Mouse (Mus musculus) hindbrain, embryonic 14.5 days (tissue): ENCODE data around the gene Rft1. TPM values are rescaled to one million over a fixed set of nuclear protein-coding genes. Genes with fewer than 3 reads are reported as not detected.

Experiments
- ATAC-seq: fragments of 200-750 bp; cut with Nextera tagmentation; 2 replicates; pipeline ENCODE4 v1.8.0; 2017; ENCODE audit warnings: moderate number of reproducible peaks, mild to moderate bottlenecking, moderate TSS enrichment, moderate library complexity; ENCODE audit not compliant: low FRiP score
- DNase-seq: peaks from one replicate; pipeline ENCODE4 v3.0.0-alpha.2; 2015; ENCODE audit warnings: low spot score
- H3K27ac ChIP-seq: fragments of 300-500 bp; sonication (generic); 2 replicates; pipeline ENCODE4 v1.5.1; 2014; ENCODE audit warnings: mild to moderate bottlenecking, moderate library complexity
- H3K27me3 ChIP-seq: fragments of 300-500 bp; sonication (generic); 2 replicates; pipeline ENCODE4 v1.6.1; 2014; ENCODE audit warnings: mild to moderate bottlenecking, low read length, mixed read lengths; ENCODE audit not compliant: control insufficient read depth, insufficient read depth
- H3K36me3 ChIP-seq: fragments of 300-500 bp; sonication (generic); replicated peaks from 2 replicates; pipeline ENCODE4 v1.6.1; 2014; ENCODE audit not compliant: control insufficient read depth, insufficient read depth
- H3K4me1 ChIP-seq: fragments of 300-500 bp; sonication (generic); replicated peaks from 2 replicates; pipeline ENCODE4 v1.6.1; 2014; ENCODE audit warnings: antibody characterized with exemption, low read length, mixed read lengths; ENCODE audit not compliant: control insufficient read depth, insufficient read depth
- H3K4me2 ChIP-seq: fragments of 300-500 bp; sonication (generic); replicated peaks from 2 replicates; pipeline ENCODE4 v1.6.1; 2014; ENCODE audit warnings: mild to moderate bottlenecking, moderate library complexity
- H3K4me3 ChIP-seq: fragments of 300-500 bp; sonication (generic); replicated peaks from 2 replicates; pipeline ENCODE4 v1.5.1; 2014; ENCODE audit warnings: mild to moderate bottlenecking, low read length
- H3K9ac ChIP-seq: fragments of 300-500 bp; sonication (generic); 2 replicates; pipeline ENCODE4 v1.6.1; 2014
- H3K9me3 ChIP-seq: fragments of 300-500 bp; sonication (generic); 2 replicates; pipeline ENCODE4 v1.6.1; 2016; ENCODE audit warnings: low read length; ENCODE audit not compliant: control insufficient read depth
- WGBS: fragments of 180-500 bp; shearing (Covaris S2); extraction: QIAGEN DNeasy Blood & Tissue Kit; methylation state at CpG from one replicate; pipeline ENCODE4 v1.1.7; 2014; 5-methylcytosine and 5-hydroxymethylcytosine counted together
- polyA plus RNA-seq: library from polyadenylated mRNA; unstranded; fragments of >200 nt; fragmentation: Nextera tagmentation; extraction: Ambion mirVana; gene quantifications from 2 replicates; pipeline ENCODE4 v1.2.1, GENCODE M21; 2014

Gene Rft1
- polyA plus RNA-seq, 1 experiment from 2014 or later: 9.0 TPM

DNA sequence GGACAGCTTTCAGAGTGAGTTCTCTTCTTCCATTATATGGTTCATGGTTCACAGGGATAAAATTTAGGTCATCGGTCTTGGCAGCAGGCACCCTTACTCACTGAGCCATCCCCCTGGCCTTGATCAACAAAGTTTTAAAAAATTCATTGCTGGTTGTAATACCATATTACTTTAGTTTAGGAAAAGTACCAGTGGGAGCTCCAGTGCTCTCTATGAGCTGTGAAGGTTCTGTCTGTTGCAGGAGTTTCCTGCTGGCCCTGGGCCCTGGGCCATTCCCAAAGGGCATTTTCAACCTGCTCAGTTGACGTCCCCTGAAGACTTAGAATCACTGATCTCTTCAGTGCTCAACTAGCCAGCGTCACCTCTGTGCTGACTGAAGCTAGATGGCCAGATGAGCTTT is 28.0 kb downstream of the Rft1 start:
- H3K36me3 ChIP-seq: peaks cover 61% of the 10 kb centered on the region
- 90% methylated on average over 3 of the region's 3 CpGs for WGBS

DNA sequence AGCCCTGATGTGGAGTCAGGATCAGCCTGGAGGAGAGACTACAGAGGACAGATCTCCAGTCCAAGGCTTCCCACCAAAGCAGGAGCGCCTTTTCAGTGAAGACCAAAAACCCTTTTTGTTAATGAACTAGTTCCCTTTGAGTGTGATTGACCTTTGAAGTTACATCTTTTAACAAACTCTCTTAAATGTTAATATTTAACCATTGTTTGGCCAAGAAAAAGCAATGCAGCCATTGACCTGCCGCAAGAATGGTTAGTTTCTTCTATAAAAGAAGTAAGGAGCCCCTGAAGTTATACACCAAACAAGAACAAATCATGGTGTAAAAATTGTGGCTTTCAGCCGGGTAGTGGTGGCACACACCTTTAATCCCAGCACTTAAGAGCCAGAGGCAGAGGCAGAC is 36.5 kb downstream of the Rft1 start:
- DNase-seq (no peak), ATAC-seq (no peak)
- 0 out of 2 replicates have a peak, but pooled peaks cover 4% of the 10 kb centered on the region for H3K4me1 ChIP-seq
- H3K9ac ChIP-seq: no peak overlapping the region
- H3K9me3 ChIP-seq: no peaks in the 10 kb centered on the region
- no peak overlapping the region for H3K27ac ChIP-seq
- 93% methylated on average over 3 of the region's 3 CpGs for WGBS
- peaks cover 14% of the 10 kb centered on the region for H3K36me3 ChIP-seq
- H3K4me2 ChIP-seq: no peak overlapping the region
- no peaks in the 10 kb centered on the region for H3K27me3 ChIP-seq
- no peak overlapping the region for H3K4me3 ChIP-seq

More for the DNA sequence above, 28.0 kb downstream of the Rft1 start:
- Histone ChIP-seq H3K9me3 (no peaks in the 10 kb centered on the region), H3K4me1 (no peaks in the 10 kb centered on the region), H3K27me3 (no peaks in the 10 kb centered on the region), H3K4me2 (no peak overlapping the region), H3K27ac (no peak overlapping the region), H3K9ac (no peak overlapping the region), H3K4me3 (no peak overlapping the region)
- ATAC-seq (no peak), DNase-seq (no peak)

DNA sequence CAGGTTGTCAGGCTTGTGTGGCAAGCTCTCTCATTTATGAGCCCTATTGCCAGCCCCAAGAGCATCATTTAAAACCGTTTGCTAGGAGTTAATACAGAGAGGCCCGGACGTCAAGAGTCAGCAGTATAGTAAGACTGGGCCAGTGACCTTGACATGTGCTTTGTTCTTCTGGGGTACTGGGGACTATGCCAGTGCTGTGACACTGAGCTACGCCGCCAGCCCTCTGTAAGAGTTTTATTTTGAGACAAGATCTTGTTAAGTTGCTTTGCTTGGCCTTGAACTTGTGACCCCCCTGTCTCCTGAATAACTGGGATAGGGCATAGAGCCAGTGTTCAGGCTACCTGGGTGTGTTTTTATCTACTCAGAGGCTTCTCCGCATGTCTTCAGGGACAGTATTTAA is 38.3 kb downstream of the Rft1 start:
- no peaks in the 10 kb centered on the region for H3K27me3 ChIP-seq
- 0 out of 2 replicates have a peak, but pooled peaks cover 7% of the 10 kb centered on the region for H3K4me1 ChIP-seq
- H3K27ac ChIP-seq: no peak overlapping the region
- ATAC-seq (no peak), DNase-seq (no peak)
- peaks cover 14% of the 10 kb centered on the region for H3K36me3 ChIP-seq
- WGBS: 90% methylated on average over 6 of the region's 6 CpGs
- no peak overlapping the region for H3K9ac ChIP-seq
- H3K9me3 ChIP-seq: no peaks in the 10 kb centered on the region
- no peak overlapping the region for H3K4me3 ChIP-seq
- no peak overlapping the region for H3K4me2 ChIP-seq

DNA sequence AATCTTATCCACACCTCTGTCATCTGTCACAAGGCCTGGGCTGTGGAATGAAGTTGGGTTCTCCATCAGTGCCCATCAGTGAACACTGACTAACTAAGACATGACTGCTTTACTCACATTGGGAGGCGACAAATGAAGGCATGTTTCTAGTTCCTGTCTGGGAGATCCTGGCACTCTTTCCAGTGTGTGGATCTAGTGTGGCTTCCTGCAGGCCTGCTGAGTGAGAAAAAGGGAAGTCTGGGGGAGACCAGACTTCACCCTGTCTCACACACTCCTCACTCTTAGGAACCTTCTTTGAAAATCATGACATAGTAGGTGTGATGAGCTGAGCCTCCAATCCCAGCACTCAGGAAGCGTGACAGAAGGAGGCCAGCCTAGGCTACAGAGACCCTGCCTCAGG is 40.6 kb downstream of the Rft1 start:
- WGBS: 98% methylated on average over 2 of the region's 2 CpGs
- no peaks in the 10 kb centered on the region for H3K27me3 ChIP-seq
- H3K4me1 ChIP-seq: peaks cover 14% of the 10 kb centered on the region; the same call in 1 of the 2 replicates
- H3K9ac ChIP-seq: no peak overlapping the region
- H3K9me3 ChIP-seq: no peaks in the 10 kb centered on the region
- ATAC-seq (no peak), DNase-seq (no peak)
- H3K36me3 ChIP-seq: peaks cover 10% of the 10 kb centered on the region
- H3K4me3 ChIP-seq: no peak overlapping the region
- H3K27ac ChIP-seq: no peak overlapping the region
- no peak overlapping the region for H3K4me2 ChIP-seq

DNA sequence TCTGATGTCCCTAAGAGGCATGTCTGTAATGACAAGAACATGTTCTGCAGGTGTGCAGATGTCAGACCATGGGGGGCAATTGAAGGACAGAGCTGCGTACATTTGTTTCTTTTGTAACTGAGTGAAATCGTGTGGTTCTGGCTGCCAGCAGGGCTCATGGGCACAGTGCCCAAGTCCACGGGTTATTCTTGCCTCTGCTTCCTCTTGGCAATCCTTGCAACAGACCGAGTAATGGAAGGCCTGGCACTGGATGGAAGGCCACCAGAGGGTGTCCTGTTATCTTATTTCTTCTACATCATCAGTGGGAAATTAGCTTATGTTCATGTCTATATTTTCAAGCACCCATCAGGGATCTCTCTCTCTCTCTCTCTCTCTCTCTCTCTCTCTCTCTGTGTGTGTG is 41.4 kb downstream of the Rft1 start:
- H3K4me2 ChIP-seq: no peak overlapping the region
- H3K9ac ChIP-seq: no peak overlapping the region
- 46% methylated on average over 4 of the region's 4 CpGs for WGBS
- peak; percentile 70 for DNase-seq
- peaks cover 2% of the 10 kb centered on the region for H3K36me3 ChIP-seq
- H3K9me3 ChIP-seq: no peaks in the 10 kb centered on the region
- peaks cover 14% of the 10 kb centered on the region; the same call in 1 of the 2 replicates for H3K4me1 ChIP-seq
- no peak overlapping the region for H3K4me3 ChIP-seq
- H3K27me3 ChIP-seq: no peaks in the 10 kb centered on the region
- H3K27ac ChIP-seq: no peak overlapping the region
- no peak for ATAC-seq

DNA sequence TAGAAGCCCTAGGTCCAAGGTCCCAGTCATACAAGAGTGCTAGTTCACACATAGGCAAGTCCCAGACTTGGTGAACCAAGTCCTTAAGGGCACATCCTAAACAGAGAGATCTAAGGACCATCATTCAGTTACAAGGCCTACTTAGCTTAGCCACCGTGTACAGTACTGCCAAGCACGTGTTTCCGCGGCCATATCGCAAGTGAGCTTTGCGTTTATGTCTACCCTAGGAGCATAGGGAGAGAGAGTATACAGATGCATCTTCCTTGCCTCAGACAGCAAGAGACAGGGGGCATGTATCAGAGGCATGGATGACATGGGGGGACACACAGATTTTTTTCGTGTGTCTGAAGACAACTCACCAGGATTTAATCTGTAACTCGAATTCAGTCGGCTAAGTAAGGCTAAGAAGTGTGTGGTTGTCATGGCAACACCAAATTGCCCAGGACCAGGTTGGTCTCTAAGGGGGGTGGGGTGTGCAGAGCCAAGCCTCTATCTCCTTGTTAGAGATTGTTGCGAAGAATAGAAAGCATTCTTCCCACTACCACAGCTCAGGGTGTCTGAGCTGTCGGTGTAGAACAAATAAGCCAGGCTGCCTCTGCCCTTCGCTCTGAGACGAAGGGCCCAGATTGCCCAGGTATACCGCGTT is 43.4 kb downstream of the Rft1 start:
- Histone ChIP-seq H3K9me3 (no peaks in the 10 kb centered on the region), H3K4me3 (no peak overlapping the region), H3K27ac (peak overlapping the region; percentile 38), H3K36me3 (no peaks in the 10 kb centered on the region), H3K9ac (no peak overlapping the region), H3K4me2 (no peak overlapping the region), H3K27me3 (no peaks in the 10 kb centered on the region), H3K4me1 (peaks cover 14% of the 10 kb centered on the region; the same call in 1 of the 2 replicates)
- ATAC-seq (peak; percentile 71), DNase-seq (peak; percentile 58)
- whole genome bisulfite sequencing: 69% methylated on average over 15 of the region's 15 CpGs

DNA sequence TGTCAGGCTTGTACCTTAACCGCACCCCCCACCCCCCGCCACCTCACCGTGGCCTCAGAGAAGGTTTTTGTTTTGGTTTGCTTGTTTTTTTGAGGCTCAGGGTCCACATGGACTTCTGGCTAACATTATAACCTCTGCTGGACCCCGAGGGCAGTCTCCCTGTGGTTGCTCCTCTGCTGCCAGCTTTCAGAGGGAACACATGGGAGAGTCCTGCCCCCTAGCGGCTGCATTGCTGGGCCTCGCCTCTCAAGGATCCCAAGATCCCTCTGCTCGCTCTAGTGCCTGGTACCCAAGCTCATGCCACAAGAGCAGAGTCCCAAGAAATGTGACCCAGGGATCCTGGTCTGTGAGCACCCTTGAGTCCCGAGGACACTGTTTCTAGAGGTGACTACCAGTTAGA is 45.5 kb downstream of the Rft1 start:
- Histone ChIP-seq H3K4me3 (no peak overlapping the region), H3K4me1 (peaks cover 14% of the 10 kb centered on the region; the same call in 1 of the 2 replicates), H3K27ac (no peak overlapping the region), H3K27me3 (no peaks in the 10 kb centered on the region), H3K4me2 (no peak overlapping the region), H3K36me3 (no peaks in the 10 kb centered on the region), H3K9me3 (no peaks in the 10 kb centered on the region), H3K9ac (no peak overlapping the region)
- DNase-seq (peak; percentile 40), ATAC-seq (no peak)
- WGBS: 42% methylated on average over 8 of the region's 8 CpGs

DNA sequence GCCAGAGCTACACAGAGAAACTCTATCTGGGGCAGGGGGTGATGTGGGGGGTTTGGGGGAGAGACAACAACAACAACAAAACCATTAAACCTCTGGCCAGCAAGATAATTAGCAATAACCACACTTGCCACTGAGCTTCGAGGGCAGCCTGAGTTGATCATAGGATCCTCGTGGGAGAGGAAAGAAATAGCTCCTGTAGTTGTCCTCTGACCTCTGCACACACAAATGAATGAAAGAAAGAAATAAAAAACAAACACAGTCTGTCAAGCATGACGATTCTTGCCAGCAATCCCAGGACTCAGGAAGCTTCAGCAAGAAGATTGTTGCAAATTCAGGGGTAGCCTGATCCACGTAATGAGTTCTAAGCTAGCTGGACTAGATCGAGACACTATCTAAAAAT is 48.4 kb downstream of the Rft1 start:
- H3K4me1 ChIP-seq: peaks cover 6% of the 10 kb centered on the region; the same call in 1 of the 2 replicates
- no peak for DNase-seq
- no peak overlapping the region for H3K9ac ChIP-seq
- 52% methylated on average over 5 of the region's 5 CpGs for WGBS
- no peak for ATAC-seq
- no peaks in the 10 kb centered on the region for H3K36me3 ChIP-seq
- no peak overlapping the region for H3K4me3 ChIP-seq
- H3K27ac ChIP-seq: no peak overlapping the region
- no peak overlapping the region for H3K4me2 ChIP-seq
- H3K27me3 ChIP-seq: no peaks in the 10 kb centered on the region
- no peaks in the 10 kb centered on the region for H3K9me3 ChIP-seq

DNA sequence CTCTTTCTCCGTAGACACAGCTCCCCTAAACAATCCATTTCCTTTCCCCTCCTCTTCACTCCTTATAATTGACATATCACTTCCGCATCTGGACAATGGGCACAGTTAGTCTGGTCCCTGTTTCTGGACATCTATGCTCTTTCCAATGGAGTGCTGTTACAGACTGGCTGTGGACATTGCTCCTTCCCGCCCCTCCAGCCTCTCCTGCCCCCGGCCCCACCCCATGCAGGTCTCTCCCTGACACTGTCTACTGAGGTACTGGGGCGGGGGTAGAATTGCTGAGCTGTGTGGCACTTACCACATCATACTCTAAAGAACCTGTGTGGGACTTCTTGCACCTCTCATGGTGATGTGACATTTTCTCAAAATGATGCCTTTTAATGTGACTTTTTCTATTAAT is 48.9 kb downstream of the Rft1 start:
- H3K4me1 ChIP-seq: 0 out of 2 replicates have a peak, but pooled peaks cover under 1% of the 10 kb centered on the region
- no peak for ATAC-seq
- no peaks in the 10 kb centered on the region for H3K9me3 ChIP-seq
- H3K4me3 ChIP-seq: no peak overlapping the region
- WGBS: 82% methylated on average over 5 of the region's 5 CpGs
- H3K27ac ChIP-seq: no peak overlapping the region
- H3K9ac ChIP-seq: no peak overlapping the region
- H3K36me3 ChIP-seq: no peaks in the 10 kb centered on the region
- H3K27me3 ChIP-seq: no peaks in the 10 kb centered on the region
- no peak overlapping the region for H3K4me2 ChIP-seq
- DNase-seq: no peak
